Mouse (Mus musculus) liver, embryonic 15.5 days (tissue): ENCODE measurements around the gene Ankrd11. TPM values are rescaled to one million over a fixed set of nuclear protein-coding genes. Genes with fewer than 3 reads are reported as not detected.

Source experiments
- ATAC-seq: fragments of 200-750 bp; cut with Nextera tagmentation; 2 replicates; pipeline ENCODE4 v1.8.0; 2017; ENCODE audit warnings: moderate number of reproducible peaks, mild to moderate bottlenecking, moderate library complexity; ENCODE audit not compliant: insufficient read depth
- H3K27ac ChIP-seq: fragments of 300-500 bp; sonication (generic); replicated peaks from 2 replicates; pipeline ENCODE4 v1.5.1; 2015; ENCODE audit warnings: mild to moderate bottlenecking, inconsistent platforms
- H3K27me3 ChIP-seq: fragments of 300-500 bp; sonication (generic); 2 replicates; pipeline ENCODE4 v1.6.1; 2015; ENCODE audit warnings: mild to moderate bottlenecking, inconsistent platforms
- H3K36me3 ChIP-seq: fragments of 300-500 bp; sonication (generic); replicated peaks from 2 replicates; pipeline ENCODE4 v1.6.1; 2015; ENCODE audit warnings: moderate library complexity, mild to moderate bottlenecking, inconsistent platforms
- H3K4me1 ChIP-seq: fragments of 300-500 bp; sonication (generic); replicated peaks from 2 replicates; pipeline ENCODE4 v1.6.1; 2015; ENCODE audit warnings: inconsistent platforms
- H3K4me2 ChIP-seq: fragments of 300-500 bp; sonication (generic); 2 replicates; pipeline ENCODE4 v1.6.1; 2015; ENCODE audit warnings: moderate library complexity, mild to moderate bottlenecking, inconsistent platforms
- H3K4me3 ChIP-seq: fragments of 300-500 bp; sonication (generic); replicated peaks from 2 replicates; pipeline ENCODE4 v1.5.1; 2015; ENCODE audit warnings: mild to moderate bottlenecking, inconsistent platforms
- H3K9ac ChIP-seq: fragments of 300-500 bp; sonication (generic); 2 replicates; pipeline ENCODE4 v1.6.1; 2015; ENCODE audit warnings: moderate library complexity, mild to moderate bottlenecking, inconsistent platforms
- H3K9me3 ChIP-seq: fragments of 300-500 bp; sonication (generic); replicated peaks from 2 replicates; pipeline ENCODE4 v1.6.1; 2016; ENCODE audit warnings: inconsistent platforms
- WGBS: fragments of 180-500 bp; shearing (Covaris S2); methylation state at CpG from one replicate; pipeline ENCODE4 v1.1.7; 2015; ENCODE audit warnings: mixed read lengths; ENCODE audit not compliant: insufficient replicate concordance; 5-methylcytosine and 5-hydroxymethylcytosine counted together
- polyA plus RNA-seq: library from polyadenylated mRNA; unstranded; fragments of >200 nt; fragmentation: Nextera tagmentation; extraction: Ambion mirVana; gene quantifications from 2 replicates; pipeline ENCODE4 v1.2.1, GENCODE M21; 2015

Gene Ankrd11
- polyA plus RNA-seq, 1 experiment from 2014 or later = 18.1 TPM

GRCm38 (mm10) chr8:123005328-123005727 lies 36.7 kb downstream of the Ankrd11 start:
- no peak overlapping the region for H3K9ac ChIP-seq
- no peaks in the 10 kb centered on the region for H3K27me3 ChIP-seq
- H3K27ac ChIP-seq = no peak overlapping the region
- H3K4me1 ChIP-seq = peaks cover 73% of the 10 kb centered on the region
- no peak for ATAC-seq
- no peak overlapping the region for H3K4me2 ChIP-seq
- no peaks in the 10 kb centered on the region for H3K9me3 ChIP-seq
- no peaks in the 10 kb centered on the region; the same call in 1 of the 2 replicates for H3K36me3 ChIP-seq
- no peak overlapping the region for H3K4me3 ChIP-seq
- 54% methylated on average over 3 of the region's 3 CpGs for WGBS

DNA sequence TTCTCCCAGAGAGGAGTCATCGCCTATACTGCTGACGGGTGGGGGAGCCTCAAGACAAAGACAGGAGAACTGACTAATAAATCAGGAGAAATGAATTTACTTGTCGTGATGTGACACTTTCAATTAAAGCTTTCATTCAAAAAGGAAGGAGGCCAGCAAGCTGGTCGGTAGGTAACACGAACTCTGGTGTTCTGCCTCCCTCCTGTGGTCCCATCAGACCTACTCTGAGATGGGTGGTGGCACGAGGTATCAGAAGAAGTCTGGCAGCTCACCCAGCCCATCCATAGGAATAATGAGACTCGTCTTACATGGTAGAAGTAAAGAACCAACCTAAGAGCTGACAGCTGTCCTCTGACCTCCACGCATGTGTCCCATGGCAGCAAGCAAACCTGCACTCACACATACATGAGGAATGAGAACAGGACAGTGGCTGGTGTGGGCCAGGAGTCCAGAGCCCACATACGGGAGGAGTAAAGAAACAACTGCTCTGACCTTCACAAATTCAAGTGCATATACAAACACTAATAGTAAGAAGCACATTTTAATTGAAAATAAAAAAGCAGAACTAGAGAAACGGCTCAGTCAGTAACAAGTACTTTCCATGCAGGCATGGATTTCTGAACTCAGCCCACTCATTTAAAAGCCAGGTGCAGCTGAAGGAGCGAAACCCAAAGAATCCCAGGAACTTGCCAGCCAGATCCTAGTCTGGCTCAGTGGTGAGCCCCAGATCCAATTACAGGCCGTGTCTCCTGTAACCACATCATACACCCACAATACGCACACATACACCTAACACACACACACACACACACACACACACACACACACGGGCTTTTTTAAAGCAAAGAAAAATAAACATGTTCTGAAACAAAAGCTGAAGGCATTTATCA lies 37.8 kb downstream of the Ankrd11 start:
- Histone ChIP-seq H3K27ac (no peak overlapping the region), H3K9ac (no peak overlapping the region), H3K9me3 (no peaks in the 10 kb centered on the region), H3K27me3 (no peaks in the 10 kb centered on the region), H3K4me1 (peaks cover 71% of the 10 kb centered on the region), H3K36me3 (no peaks in the 10 kb centered on the region), H3K4me3 (no peak overlapping the region), H3K4me2 (no peak overlapping the region)
- no peak for ATAC-seq
- 62% methylated on average over 14 of the region's 14 CpGs for WGBS

DNA sequence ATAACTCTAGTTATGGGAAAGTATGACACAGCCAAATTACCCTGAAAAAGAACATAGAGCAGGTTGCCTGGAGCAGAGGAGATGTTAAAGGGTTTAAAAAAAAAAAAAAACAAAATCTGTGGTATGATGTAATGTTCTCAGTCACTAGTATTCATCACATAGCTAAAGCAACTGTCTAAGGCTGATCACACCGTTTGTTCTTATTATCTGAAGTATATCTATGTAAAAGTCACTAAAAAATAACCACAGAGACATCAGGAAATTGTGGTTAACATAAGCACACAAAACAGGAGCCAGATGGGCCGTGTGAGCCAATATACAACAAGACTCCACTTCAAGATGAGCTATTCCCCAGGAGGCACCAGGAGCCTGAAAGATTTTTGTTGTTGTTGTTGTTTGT lies 41.8 kb downstream of the Ankrd11 start:
- H3K4me1 ChIP-seq = peaks cover 49% of the 10 kb centered on the region

GRCm38 (mm10) chr8:122997963-122998362 lies 44.1 kb downstream of the Ankrd11 start:
- Histone ChIP-seq H3K27me3 (no peaks in the 10 kb centered on the region), H3K4me3 (no peak overlapping the region), H3K4me1 (peaks cover 51% of the 10 kb centered on the region), H3K9ac (no peak overlapping the region), H3K27ac (no peak overlapping the region), H3K36me3 (no peaks in the 10 kb centered on the region), H3K4me2 (no peak overlapping the region), H3K9me3 (no peaks in the 10 kb centered on the region)
- 68% methylated on average over 4 of the region's 4 CpGs for WGBS
- ATAC-seq = no peak

More for the DNA sequence above, 41.8 kb downstream of the Ankrd11 start:
- WGBS = 19% methylated on average over 2 of the region's 2 CpGs
- H3K9me3 ChIP-seq = no peaks in the 10 kb centered on the region
- no peak for ATAC-seq
- H3K4me2 ChIP-seq = no peak overlapping the region
- no peaks in the 10 kb centered on the region for H3K36me3 ChIP-seq
- H3K4me3 ChIP-seq = no peak overlapping the region
- H3K27ac ChIP-seq = no peak overlapping the region
- no peak overlapping the region for H3K9ac ChIP-seq
- H3K27me3 ChIP-seq = no peaks in the 10 kb centered on the region

- 21% methylated on average over 5 of the region's 5 CpGs for WGBS
- no peak overlapping the region for H3K9ac ChIP-seq
- no peak for ATAC-seq
- 0 out of 2 replicates have a peak, but pooled peaks cover 2% of the 10 kb centered on the region for H3K36me3 ChIP-seq
- no peaks in the 10 kb centered on the region for H3K9me3 ChIP-seq
- H3K27me3 ChIP-seq = no peaks in the 10 kb centered on the region
- H3K4me3 ChIP-seq = no peak overlapping the region
- no peak overlapping the region for H3K4me2 ChIP-seq
- H3K27ac ChIP-seq = no peak overlapping the region
- H3K4me1 ChIP-seq = peaks cover 63% of the 10 kb centered on the region
Observed at GRCm38 (mm10) chr8:122993740-122994139, 48.3 kb downstream of the Ankrd11 start.

- Histone ChIP-seq H3K4me1 (peaks cover 59% of the 10 kb centered on the region), H3K4me3 (no peak overlapping the region), H3K9me3 (no peaks in the 10 kb centered on the region), H3K27me3 (no peaks in the 10 kb centered on the region), H3K9ac (no peak overlapping the region), H3K4me2 (no peak overlapping the region), H3K27ac (no peak overlapping the region), H3K36me3 (0 out of 2 replicates have a peak, but pooled peaks cover 2% of the 10 kb centered on the region)
- no peak for ATAC-seq
- 59% methylated on average over 3 of the region's 3 CpGs for WGBS
Observed at GRCm38 (mm10) chr8:122993031-122993430, 49.0 kb downstream of the Ankrd11 start.

GRCm38 (mm10) chr8:122992296-122992695 lies 49.8 kb downstream of the Ankrd11 start:
- H3K27ac ChIP-seq = no peak overlapping the region
- no peak overlapping the region for H3K9ac ChIP-seq
- WGBS = 70% methylated on average over 2 of the region's 2 CpGs
- H3K4me1 ChIP-seq = peaks cover 59% of the 10 kb centered on the region
- H3K36me3 ChIP-seq = 0 out of 2 replicates have a peak, but pooled peaks cover 2% of the 10 kb centered on the region
- H3K4me2 ChIP-seq = no peak overlapping the region
- no peak overlapping the region for H3K4me3 ChIP-seq
- no peaks in the 10 kb centered on the region for H3K27me3 ChIP-seq
- no peak for ATAC-seq
- no peaks in the 10 kb centered on the region for H3K9me3 ChIP-seq

DNA sequence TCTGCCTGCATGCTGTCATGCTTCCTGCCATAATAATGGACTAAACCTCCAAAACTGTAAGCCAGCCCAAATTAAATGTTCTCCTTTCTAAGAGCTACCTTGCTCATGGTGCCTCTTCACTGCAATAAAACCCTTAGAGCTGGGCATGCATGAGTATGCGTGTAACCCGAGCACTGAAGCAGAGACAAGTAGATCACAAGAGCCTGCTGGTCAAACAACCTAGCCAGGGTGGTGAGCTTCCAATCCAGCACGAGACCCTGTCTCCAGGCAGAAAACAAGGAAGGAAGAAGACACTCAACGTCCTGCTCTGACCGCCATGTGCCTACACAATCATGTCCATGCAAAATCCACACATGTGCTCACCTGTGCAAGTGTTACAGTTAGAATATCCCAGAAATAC lies 50.7 kb downstream of the Ankrd11 start:
- peaks cover 68% of the 10 kb centered on the region for H3K4me1 ChIP-seq
- H3K4me2 ChIP-seq = no peak overlapping the region
- H3K27ac ChIP-seq = no peak overlapping the region
- 0 out of 2 replicates have a peak, but pooled peaks cover 2% of the 10 kb centered on the region for H3K36me3 ChIP-seq
- H3K9ac ChIP-seq = no peak overlapping the region
- WGBS = 64% methylated on average over 5 of the region's 5 CpGs
- H3K9me3 ChIP-seq = no peaks in the 10 kb centered on the region
- no peaks in the 10 kb centered on the region for H3K27me3 ChIP-seq
- no peak overlapping the region for H3K4me3 ChIP-seq
- ATAC-seq = no peak

- Histone ChIP-seq H3K27ac (no peak overlapping the region), H3K4me3 (no peak overlapping the region), H3K36me3 (0 out of 2 replicates have a peak, but pooled peaks cover 2% of the 10 kb centered on the region), H3K9ac (no peak overlapping the region), H3K27me3 (no peaks in the 10 kb centered on the region), H3K9me3 (no peaks in the 10 kb centered on the region), H3K4me1 (peaks cover 79% of the 10 kb centered on the region), H3K4me2 (no peak overlapping the region)
- ATAC-seq = no peak
- 61% methylated on average over 2 of the region's 2 CpGs for WGBS
Observed at GRCm38 (mm10) chr8:122989976-122990375, 52.1 kb downstream of the Ankrd11 start.

- H3K4me1 ChIP-seq = peaks cover 78% of the 10 kb centered on the region
- no peak overlapping the region for H3K27ac ChIP-seq
- H3K4me3 ChIP-seq = no peak overlapping the region
Observed at GRCm38 (mm10) chr8:122988955-122989354, 53.1 kb downstream of the Ankrd11 start.

DNA sequence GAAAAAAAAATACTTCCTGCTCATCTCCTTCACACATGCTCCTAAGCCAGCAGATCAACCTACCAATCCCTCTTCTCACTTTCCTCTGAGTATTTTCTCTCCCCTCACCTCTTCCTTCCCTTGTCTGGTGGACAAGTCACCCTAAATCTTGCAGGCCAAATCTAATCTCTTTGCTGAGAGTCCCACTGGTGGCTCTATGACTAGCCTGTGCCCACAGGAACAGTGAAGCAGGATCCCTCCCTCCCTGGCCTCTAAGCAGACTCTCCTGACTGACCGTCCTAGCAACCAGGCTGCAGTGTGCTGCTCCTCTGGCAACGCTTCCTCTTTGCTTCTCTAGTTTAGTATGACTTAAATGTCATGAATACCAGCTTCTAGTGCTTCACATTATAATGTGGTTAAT lies 54.8 kb downstream of the Ankrd11 start:
- H3K9me3 ChIP-seq = no peaks in the 10 kb centered on the region
- no peak overlapping the region for H3K4me2 ChIP-seq
- H3K27ac ChIP-seq = no peak overlapping the region
- 0 out of 2 replicates have a peak, but pooled peaks cover 2% of the 10 kb centered on the region for H3K36me3 ChIP-seq
- no peak overlapping the region for H3K4me3 ChIP-seq
- WGBS = 30% methylated on average over 2 of the region's 2 CpGs
- no peak for ATAC-seq
- peaks cover 74% of the 10 kb centered on the region for H3K4me1 ChIP-seq
- H3K27me3 ChIP-seq = no peaks in the 10 kb centered on the region
- no peak overlapping the region for H3K9ac ChIP-seq

More at GRCm38 (mm10) chr8:122988955-122989354, 53.1 kb downstream of the Ankrd11 start:
- 22% methylated on average over 3 of the region's 3 CpGs for WGBS
- Histone ChIP-seq H3K36me3 (0 out of 2 replicates have a peak, but pooled peaks cover 2% of the 10 kb centered on the region), H3K9me3 (no peaks in the 10 kb centered on the region), H3K4me2 (no peak overlapping the region), H3K27me3 (no peaks in the 10 kb centered on the region), H3K9ac (no peak overlapping the region)
- peak; percentile 25; the same call in 1 of the 2 replicates for ATAC-seq
